Mouse (Mus musculus): ENCODE results near the gene Limk1.

- TF ChIP-seq RCOR1 (conservative IDR thresholded peaks at IDR 0.05; ENCODE audit: low read depth, low read length): no peak
- TF ChIP-seq EP300 (IDR thresholded peaks at IDR 0.05; ENCODE audit: low read length): no peak
- TF ChIP-seq CTCF (conservative IDR thresholded peaks at IDR 0.05 in 1 of 2, IDR thresholded peaks at IDR 0.05 in 1 of 2; ENCODE audit: low read depth in 2 of 2, low read length in 2 of 2): no peak
- TF ChIP-seq POLR2A (IDR thresholded peaks at IDR 0.05; ENCODE audit: low read depth, low read length): no peak
- TF ChIP-seq NELFE (IDR thresholded peaks at IDR 0.05; ENCODE audit: low read depth, low read length): no peak
Measured at GRCm38 (mm10) chr5:134675956-134676759, 12.2 kb downstream of the Limk1 start.

Data from CH12.LX (cell line).